Mouse (Mus musculus) testis, adult 2 months (tissue): ENCODE results near the gene Gba.

Experiments used
- CTCF ChIP-seq: fragments of 200-500 bp; IDR thresholded peaks from 2 replicates; pipeline ENCODE4 v1.5.1; 2012; ENCODE audit warnings: low read depth, mild to moderate bottlenecking, inconsistent platforms, low read length, moderate library complexity; ENCODE audit not compliant: control insufficient read depth, insufficient read depth, insufficient replicate concordance
- POLR2A ChIP-seq: fragments of 200-500 bp; IDR thresholded peaks from 2 replicates; pipeline ENCODE4 v1.6.1; 2012; ENCODE audit warnings: low read depth, mild to moderate bottlenecking, inconsistent platforms, low read length, moderate library complexity; ENCODE audit not compliant: control insufficient read depth

GRCm38 (mm10) chr3:89226900-89227299 lies 24.2 kb downstream of the Gba start, which contains the start of gene Mtx1:
- TF ChIP-seq CTCF (no peak), POLR2A (no peak)
